Comparison of ENCODE assay signal across 8 mouse cellular contexts in the genomic region with DNA sequence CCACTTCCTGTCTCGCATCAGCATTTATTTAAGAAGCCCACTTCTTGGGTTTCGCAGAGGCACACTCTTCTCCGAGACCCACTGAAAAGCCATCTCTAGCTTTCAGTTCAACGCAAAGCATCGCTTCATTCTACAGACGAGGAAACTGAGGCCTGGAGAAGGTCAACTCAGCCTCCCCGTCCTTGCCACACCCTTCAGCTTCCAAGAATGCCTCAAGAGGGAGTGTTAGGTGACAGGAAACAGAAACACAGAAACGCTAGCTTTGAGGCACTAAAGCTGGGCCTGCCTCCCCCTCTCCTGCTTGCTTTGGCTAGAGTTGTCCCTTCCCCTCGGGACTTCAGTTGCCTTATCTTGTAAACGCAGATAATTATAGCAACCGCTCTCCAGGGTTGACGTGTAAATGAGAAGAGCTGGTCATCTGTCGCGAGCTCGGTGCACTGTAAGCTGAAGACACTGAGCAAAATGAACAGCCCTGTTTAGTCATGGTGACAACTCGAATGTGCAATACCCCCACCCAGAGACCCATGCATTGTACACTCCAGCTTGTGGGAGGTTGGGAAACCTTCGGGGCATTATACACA. TPM values are rescaled to one million over a fixed set of nuclear protein-coding genes. Genes with fewer than 3 reads are reported as not detected.
DNase-seq lines count a peak whose midpoint lies in the region; ATAC-seq and TF ChIP-seq lines count a peak whose summit lies in the region.

No protein-coding gene starts in this region.

- ATAC-seq in G1E (ENCODE audit: extremely low read depth, insufficient number of reproducible peaks, low FRiP score, poor library complexity, severe bottlenecking): peak; percentile 79
- ATAC-seq in heart, embryonic 12.5 days (ENCODE audit: insufficient number of reproducible peaks, low FRiP score): peak; percentile 61
- peak; percentile 75 for ATAC-seq in liver, embryonic 11.5 days (replicated peaks; ENCODE audit: low FRiP score)
- no peak for ATAC-seq in midbrain, postnatal 0 days (ENCODE audit: low FRiP score)
- ATAC-seq in midbrain, embryonic 16.5 days: no peak

- H3K36me3 ChIP-seq in G1E (replicated peaks): peaks cover 37% of the 10 kb centered on the region
- peaks cover 32% of the 10 kb centered on the region for H3K36me3 ChIP-seq in heart, embryonic 12.5 days
- peaks cover 19% of the 10 kb centered on the region for H3K36me3 ChIP-seq in liver, embryonic 11.5 days (ENCODE audit: control insufficient read depth, insufficient read depth, low read length)
- H3K36me3 ChIP-seq in splenic B cell, adult 2 months (ENCODE audit: control insufficient read depth, insufficient read depth, low read length, poor library complexity, severe bottlenecking): no peaks in the 10 kb centered on the region
- peaks cover 9% of the 10 kb centered on the region; the same call in 1 of the 2 replicates for H3K36me3 ChIP-seq in midbrain, postnatal 0 days (ENCODE audit: insufficient read depth, low read length)
- peaks cover 12% of the 10 kb centered on the region for H3K36me3 ChIP-seq in midbrain, embryonic 16.5 days (ENCODE audit: control insufficient read depth, insufficient read depth, low read length)

- peaks cover 73% of the 10 kb centered on the region for H3K4me1 ChIP-seq in G1E (ENCODE audit: insufficient read depth, low read depth, low read length)
- H3K4me1 ChIP-seq in heart, embryonic 12.5 days (replicated peaks): peaks cover 47% of the 10 kb centered on the region
- peaks cover 29% of the 10 kb centered on the region for H3K4me1 ChIP-seq in liver, embryonic 11.5 days (replicated peaks; ENCODE audit: control insufficient read depth, insufficient read depth, low read length)
- H3K4me1 ChIP-seq in midbrain, postnatal 0 days (ENCODE audit: insufficient read depth, low read length): no peaks in the 10 kb centered on the region
- no peaks in the 10 kb centered on the region for H3K4me1 ChIP-seq in midbrain, embryonic 16.5 days (ENCODE audit: control insufficient read depth, insufficient read depth, low read length)

- H3K9me3 ChIP-seq in G1E (replicated peaks): peaks cover 6% of the 10 kb centered on the region
- H3K9me3 ChIP-seq in heart, embryonic 12.5 days (replicated peaks): peaks cover 8% of the 10 kb centered on the region; the same call in 1 of the 2 replicates
- H3K9me3 ChIP-seq in liver, embryonic 11.5 days (ENCODE audit: control insufficient read depth, low read length): no peaks in the 10 kb centered on the region
- H3K9me3 ChIP-seq in midbrain, postnatal 0 days (ENCODE audit: low read length): no peaks in the 10 kb centered on the region
- H3K9me3 ChIP-seq in midbrain, embryonic 16.5 days (replicated peaks; ENCODE audit: control insufficient read depth, low read length, poor library complexity, severe bottlenecking): no peaks in the 10 kb centered on the region

- H3K4me3 ChIP-seq in G1E (ENCODE audit: low read depth, low read length): peak overlapping the region; percentile 67; the same call in 1 of the 2 replicates
- no peak overlapping the region; the same call in 1 of the 2 replicates for H3K4me3 ChIP-seq in heart, embryonic 12.5 days
- peak overlapping the region; percentile 29 for H3K4me3 ChIP-seq in liver, embryonic 11.5 days (ENCODE audit: low read depth, low read length)
- no peak overlapping the region for H3K4me3 ChIP-seq in midbrain, postnatal 0 days (ENCODE audit: low read depth, low read length)
- no peak overlapping the region for H3K4me3 ChIP-seq in midbrain, embryonic 16.5 days (ENCODE audit: low read depth, low read length)

- H3K9ac ChIP-seq in heart, embryonic 12.5 days: peak overlapping the region; percentile 4; the same call in 1 of the 2 replicates
- peak overlapping the region; percentile 64 for H3K9ac ChIP-seq in liver, embryonic 11.5 days (ENCODE audit: low read depth, low read length)
- H3K9ac ChIP-seq in midbrain, postnatal 0 days (replicated peaks; ENCODE audit: low read length, poor library complexity, severe bottlenecking): no peak overlapping the region
- no peak overlapping the region for H3K9ac ChIP-seq in midbrain, embryonic 16.5 days (ENCODE audit: low read depth, low read length)

- WGBS in heart, embryonic 12.5 days: 18% methylated on average over 17 of the region's 17 CpGs
- WGBS in liver, embryonic 11.5 days: 20% methylated on average over 17 of the region's 17 CpGs
- 65% methylated on average over 17 of the region's 17 CpGs for WGBS in midbrain, postnatal 0 days
- WGBS in midbrain, embryonic 16.5 days: 64% methylated on average over 17 of the region's 17 CpGs

- peak; percentile 31 for DNase-seq in 3T3-L1 (ENCODE audit: low read depth, low spot score)
- peak; percentile 75 for DNase-seq in G1E (ENCODE audit: low spot score)
- peak; percentile 59 for DNase-seq in liver, embryonic 11.5 days (ENCODE audit: low spot score)
- DNase-seq in splenic B cell, adult 2 months (ENCODE audit: low read depth, low spot score): peak; percentile 55
- DNase-seq in midbrain, postnatal 0 days (ENCODE audit: low spot score): no peak
- DNase-seq in frontal cortex, postnatal 10 days (ENCODE audit: low spot score in 2 of 2): no peak

- peak overlapping the region; percentile 94 for H3K27ac ChIP-seq in heart, embryonic 12.5 days (ENCODE audit: poor library complexity, severe bottlenecking)
- peak overlapping the region; percentile 93 for H3K27ac ChIP-seq in liver, embryonic 11.5 days (ENCODE audit: low read depth, low read length)
- no peak overlapping the region for H3K27ac ChIP-seq in midbrain, postnatal 0 days (ENCODE audit: low read depth, low read length)
- H3K27ac ChIP-seq in midbrain, embryonic 16.5 days (ENCODE audit: low read length): no peak overlapping the region

- no peaks in the 10 kb centered on the region for H3K27me3 ChIP-seq in G1E (ENCODE audit: insufficient read depth, low read length)
- H3K27me3 ChIP-seq in heart, embryonic 12.5 days (replicated peaks): no peaks in the 10 kb centered on the region
- no peaks in the 10 kb centered on the region for H3K27me3 ChIP-seq in liver, embryonic 11.5 days (replicated peaks; ENCODE audit: control insufficient read depth, insufficient read depth, low read length)
- H3K27me3 ChIP-seq in splenic B cell, adult 2 months (ENCODE audit: control insufficient read depth, insufficient read depth, low read length, poor library complexity, severe bottlenecking): no peaks in the 10 kb centered on the region
- H3K27me3 ChIP-seq in midbrain, postnatal 0 days (ENCODE audit: insufficient read depth, low read length): no peaks in the 10 kb centered on the region
- H3K27me3 ChIP-seq in midbrain, embryonic 16.5 days (ENCODE audit: control insufficient read depth, insufficient read depth, low read depth, low read length): no peaks in the 10 kb centered on the region

- TF ChIP-seq CTCF in G1E (IDR thresholded peaks at IDR 0.05; ENCODE audit: low read depth, low read length): no peak
- TF ChIP-seq CTCF in midbrain, postnatal 0 days (IDR thresholded peaks at IDR 0.05): no peak

- peak overlapping the region; percentile 47 for H3K4me2 ChIP-seq in heart, embryonic 12.5 days
- H3K4me2 ChIP-seq in liver, embryonic 11.5 days: peak overlapping the region; percentile 67
- no peak overlapping the region for H3K4me2 ChIP-seq in midbrain, postnatal 0 days (ENCODE audit: low read depth, low read length, poor library complexity, severe bottlenecking)
- H3K4me2 ChIP-seq in midbrain, embryonic 16.5 days (ENCODE audit: low read length): no peak overlapping the region

RNA-seq across cellular contexts. Expression of a gene that starts 39.9 kb away (rescaled TPM):
- 565 and 602 TPM in 2 replicates for total RNA-seq in G1E (2014; fragmentation: Nextera tagmentation)
- total RNA-seq in G1E (2017): 76.2 and 98.8 TPM in 2 replicates
- 612 and 700 TPM in 2 replicates for polyA plus RNA-seq in G1E (2012)
- polyA plus RNA-seq in heart, embryonic 12.5 days (2016; fragmentation: Nextera tagmentation; extraction: Ambion mirVana): 170 and 178 TPM in 2 replicates
- polyA plus RNA-seq in liver, embryonic 11.5 days (2014; fragmentation: Nextera tagmentation; extraction: Ambion mirVana): 191 and 195 TPM in 2 replicates
- 40.1 and 48.3 TPM in 2 replicates for total RNA-seq in midbrain, postnatal 0 days (2014; rRNA removed)
- 142 and 173 TPM in 2 replicates for polyA plus RNA-seq in midbrain, postnatal 0 days (2015; fragmentation: Nextera tagmentation; extraction: Ambion mirVana)
- 172 and 196 TPM in 2 replicates for polyA plus RNA-seq in midbrain, embryonic 16.5 days (2015; fragmentation: Nextera tagmentation; extraction: Ambion mirVana)

RNA-seq across cellular contexts. Expression of a gene that starts 40.6 kb away (rescaled TPM):
- total RNA-seq in G1E (2014; fragmentation: Nextera tagmentation) (172 and 176 TPM in 2 replicates), G1E (2017) (115 and 125 TPM in 2 replicates)
- 37.3 and 38.1 TPM in 2 replicates for polyA plus RNA-seq in G1E (2012)
- 291 and 300 TPM in 2 replicates for polyA plus RNA-seq in heart, embryonic 12.5 days (2016; fragmentation: Nextera tagmentation; extraction: Ambion mirVana)
- 149 and 176 TPM in 2 replicates for polyA plus RNA-seq in liver, embryonic 11.5 days (2014; fragmentation: Nextera tagmentation; extraction: Ambion mirVana)
- total RNA-seq in midbrain, postnatal 0 days (2014; rRNA removed): 47.4 and 55.5 TPM in 2 replicates
- polyA plus RNA-seq in midbrain, postnatal 0 days (2015; fragmentation: Nextera tagmentation; extraction: Ambion mirVana): 38.0 and 38.6 TPM in 2 replicates
- polyA plus RNA-seq in midbrain, embryonic 16.5 days (2015; fragmentation: Nextera tagmentation; extraction: Ambion mirVana): 49.2 and 55.6 TPM in 2 replicates

Comparison
In these comparisons a context has a peak if more than half of its experiments do, and no peak if none do; other contexts are left out.
1. DNase-seq: peak in 3T3-L1 (single experiment), G1E (single experiment), liver, embryonic 11.5 days (single experiment) and splenic B cell, adult 2 months (single experiment); none in midbrain, postnatal 0 days (single experiment) and frontal cortex, postnatal 10 days (0 of 2).
2. ATAC-seq: peak in G1E (single experiment), heart, embryonic 12.5 days (single experiment) and liver, embryonic 11.5 days (single experiment); none in midbrain, postnatal 0 days (single experiment) and midbrain, embryonic 16.5 days (single experiment).
3. H3K4me3 ChIP-seq: peak in G1E (single experiment) and liver, embryonic 11.5 days (single experiment); none in heart, embryonic 12.5 days (single experiment), midbrain, postnatal 0 days (single experiment) and midbrain, embryonic 16.5 days (single experiment).
4. H3K27ac ChIP-seq: peak in heart, embryonic 12.5 days (single experiment) and liver, embryonic 11.5 days (single experiment); none in midbrain, postnatal 0 days (single experiment) and midbrain, embryonic 16.5 days (single experiment).
5. H3K4me2 ChIP-seq: peak in heart, embryonic 12.5 days (single experiment) and liver, embryonic 11.5 days (single experiment); none in midbrain, postnatal 0 days (single experiment) and midbrain, embryonic 16.5 days (single experiment).
6. H3K9ac ChIP-seq: peak in heart, embryonic 12.5 days (single experiment) and liver, embryonic 11.5 days (single experiment); none in midbrain, postnatal 0 days (single experiment) and midbrain, embryonic 16.5 days (single experiment).